20 mouse cellular contexts compared by ENCODE assay signal in genomic region chr19:47905603-47906002, GRCm38 (mm10). TPM values are rescaled to one million over a fixed set of nuclear protein-coding genes. Genes with fewer than 3 reads are reported as not detected.
A peak's percentile ranks its signal among the peaks of the same experiment; 100 is the strongest.
DNase-seq lines count a peak whose midpoint lies in the region; ATAC-seq and TF ChIP-seq lines count a peak whose summit lies in the region.
"Had no signal": no experiment of that assay in that cellular context is flagged by ENCODE, and none has a peak within 500 bp of the region (broad histone marks: within the 10 kb centered on the region; RNA-seq: fewer than 3 reads in every experiment).

No protein-coding gene starts in this region.

- peaks cover 16% of the 10 kb centered on the region for H3K36me3 ChIP-seq in forebrain, embryonic 10.5 days (replicated peaks)
- H3K36me3 ChIP-seq in forebrain, postnatal 0 days (ENCODE audit: insufficient read depth), result no peaks in the 10 kb centered on the region
- H3K36me3 ChIP-seq in midbrain, embryonic 11.5 days (ENCODE audit: control insufficient read depth, insufficient read depth, low read length), result no peaks in the 10 kb centered on the region
- no peaks in the 10 kb centered on the region for H3K36me3 ChIP-seq in midbrain, embryonic 16.5 days (ENCODE audit: control insufficient read depth, insufficient read depth, low read length)
- H3K36me3 ChIP-seq: heart, embryonic 15.5 days; hindbrain, embryonic 12.5 days; stomach, embryonic 15.5 days had no signal

- no peaks in the 10 kb centered on the region for H3K9me3 ChIP-seq in forebrain, embryonic 10.5 days
- H3K9me3 ChIP-seq in forebrain, postnatal 0 days (ENCODE audit: low read length), result no peaks in the 10 kb centered on the region
- H3K9me3 ChIP-seq in midbrain, embryonic 11.5 days (ENCODE audit: control insufficient read depth, low read length), result no peaks in the 10 kb centered on the region
- H3K9me3 ChIP-seq in midbrain, embryonic 16.5 days (replicated peaks; ENCODE audit: control insufficient read depth, low read length, poor library complexity, severe bottlenecking), result no peaks in the 10 kb centered on the region
- H3K9me3 ChIP-seq: heart, embryonic 15.5 days; hindbrain, embryonic 12.5 days; stomach, embryonic 15.5 days had no signal

- no peak overlapping the region for H3K4me3 ChIP-seq in forebrain, embryonic 10.5 days
- no peak overlapping the region for H3K4me3 ChIP-seq in forebrain, postnatal 0 days (ENCODE audit: low read depth, low read length)
- no peak overlapping the region for H3K4me3 ChIP-seq in midbrain, embryonic 11.5 days (ENCODE audit: low read depth, low read length)
- no peak overlapping the region for H3K4me3 ChIP-seq in midbrain, embryonic 16.5 days (ENCODE audit: low read depth, low read length)
- H3K4me3 ChIP-seq: heart, embryonic 15.5 days; hindbrain, embryonic 12.5 days; myocyte; stomach, embryonic 15.5 days had no signal

- H3K4me2 ChIP-seq in forebrain, postnatal 0 days (ENCODE audit: low read depth), result no peak overlapping the region
- H3K4me2 ChIP-seq in midbrain, embryonic 11.5 days, result no peak overlapping the region
- H3K4me2 ChIP-seq in midbrain, embryonic 16.5 days (ENCODE audit: low read length), result no peak overlapping the region
- H3K4me2 ChIP-seq: heart, embryonic 15.5 days; hindbrain, embryonic 12.5 days; stomach, embryonic 15.5 days had no signal

- no peak for TF ChIP-seq CTCF in forebrain, postnatal 0 days (IDR thresholded peaks at IDR 0.05; ENCODE audit: low read depth)

- peaks cover 64% of the 10 kb centered on the region for H3K4me1 ChIP-seq in forebrain, embryonic 10.5 days
- H3K4me1 ChIP-seq in forebrain, postnatal 0 days (ENCODE audit: insufficient read depth), result peaks cover 8% of the 10 kb centered on the region
- peaks cover 16% of the 10 kb centered on the region for H3K4me1 ChIP-seq in midbrain, embryonic 11.5 days (ENCODE audit: control insufficient read depth, insufficient read depth, low read length)
- peaks cover 8% of the 10 kb centered on the region for H3K4me1 ChIP-seq in midbrain, embryonic 16.5 days (ENCODE audit: control insufficient read depth, insufficient read depth, low read length)

- WGBS in forebrain, embryonic 10.5 days, result 87% methylated on average over 5 of the region's 5 CpGs
- WGBS in forebrain, postnatal 0 days, result 92% methylated on average over 5 of the region's 5 CpGs
- 93% methylated on average over 5 of the region's 5 CpGs for WGBS in midbrain, embryonic 11.5 days
- 93% methylated on average over 5 of the region's 5 CpGs for WGBS in midbrain, embryonic 16.5 days

- no peaks in the 10 kb centered on the region for H3K27me3 ChIP-seq in forebrain, embryonic 10.5 days (ENCODE audit: poor library complexity, severe bottlenecking)
- H3K27me3 ChIP-seq in forebrain, postnatal 0 days (ENCODE audit: insufficient read depth, low read length), result no peaks in the 10 kb centered on the region
- no peaks in the 10 kb centered on the region for H3K27me3 ChIP-seq in midbrain, embryonic 11.5 days (ENCODE audit: control insufficient read depth, insufficient read depth, low read length)
- no peaks in the 10 kb centered on the region for H3K27me3 ChIP-seq in midbrain, embryonic 16.5 days (ENCODE audit: control insufficient read depth, insufficient read depth, low read depth, low read length)
- H3K27me3 ChIP-seq: heart, embryonic 15.5 days; hindbrain, embryonic 12.5 days; stomach, embryonic 15.5 days had no signal

- 0 out of 2 replicates have a peak overlapping the region, but pooled peaks have one; percentile 1 for H3K27ac ChIP-seq in forebrain, embryonic 10.5 days
- no peak overlapping the region for H3K27ac ChIP-seq in forebrain, postnatal 0 days (ENCODE audit: low read depth, low read length)
- no peak overlapping the region for H3K27ac ChIP-seq in midbrain, embryonic 11.5 days (ENCODE audit: low read depth, low read length)
- no peak overlapping the region for H3K27ac ChIP-seq in midbrain, embryonic 16.5 days (ENCODE audit: low read length)
- H3K27ac ChIP-seq: hindbrain, embryonic 12.5 days; kidney, postnatal 0 days; stomach, embryonic 15.5 days had no signal

- no peak overlapping the region for H3K9ac ChIP-seq in forebrain, postnatal 0 days
- no peak overlapping the region for H3K9ac ChIP-seq in midbrain, embryonic 11.5 days (ENCODE audit: low read length)
- no peak overlapping the region for H3K9ac ChIP-seq in midbrain, embryonic 16.5 days (ENCODE audit: low read depth, low read length)
- H3K9ac ChIP-seq: heart, embryonic 15.5 days; hindbrain, embryonic 12.5 days; stomach, embryonic 15.5 days had no signal

- DNase-seq in forebrain, embryonic 10.5 days (ENCODE audit: extremely low spot score, low spot score), result no peak
- DNase-seq in forebrain, postnatal 0 days, result no peak
- peak; percentile 67 for DNase-seq in midbrain, embryonic 11.5 days (ENCODE audit: low spot score, missing footprints)
- DNase-seq in naive thymus-derived CD4-positive, alpha-beta T cell, adult 2 months (ENCODE audit: low read depth), result peak; percentile 10
- DNase-seq in kidney, postnatal 36 days, result no peak
- DNase-seq: cerebellum, adult 11-12 months; gastrocnemius, postnatal 36 days; right cerebral cortex, postnatal 14 days; thymus, postnatal 14 days had no signal

- ATAC-seq in forebrain, postnatal 0 days, result no peak
- no peak for ATAC-seq in midbrain, embryonic 11.5 days (ENCODE audit: low FRiP score)
- ATAC-seq in midbrain, embryonic 16.5 days, result no peak
- peak; percentile 60 for ATAC-seq in granulocyte monocyte progenitor cell, adult 5-6 weeks (replicated peaks; ENCODE audit: poor library complexity, severe bottlenecking)
- ATAC-seq in cerebellum, adult (ENCODE audit: insufficient number of reproducible peaks, low FRiP score, low TSS enrichment), result no peak
- ATAC-seq: intestine, embryonic 16.5 days had no signal

RNA-seq across cellular contexts. Expression of gene Cfap43, which starts 13.5 kb away (rescaled TPM):
- 0.05 and 0.06 TPM in 2 replicates for polyA plus RNA-seq in forebrain, embryonic 10.5 days (2016; fragmentation: Nextera tagmentation; extraction: Ambion mirVana)
- 2.1 and 2.3 TPM in 2 replicates for total RNA-seq in forebrain, postnatal 0 days (2014; rRNA removed)
- polyA plus RNA-seq in forebrain, postnatal 0 days (2015; fragmentation: Nextera tagmentation; extraction: Ambion mirVana), result 0.99 and 1.8 TPM in 2 replicates
- 0.05 and 0.07 TPM in 2 replicates for polyA plus RNA-seq in midbrain, embryonic 11.5 days (2014; fragmentation: Nextera tagmentation; extraction: Ambion mirVana)
- 1.7 and 1.9 TPM in 2 replicates for polyA plus RNA-seq in midbrain, embryonic 16.5 days (2015; fragmentation: Nextera tagmentation; extraction: Ambion mirVana)
- not detected in 2 replicates for total RNA-seq in granulocyte monocyte progenitor cell, adult 5-6 weeks (2014; fragmentation: Nextera tagmentation)
- total RNA-seq in granulocyte monocyte progenitor cell, adult 5-6 weeks (2017), result 0.05 TPM in 1 of 2 replicates, not detected in the other
- total RNA-seq: gastrocnemius, postnatal 36 days; liver, adult 2 months had no signal
- polyA plus RNA-seq: liver, adult 2 months had no signal

RNA-seq across cellular contexts. Expression of gene Itprip, which starts 13.5 kb away (rescaled TPM):
- 21.2 and 21.9 TPM in 2 replicates for polyA plus RNA-seq in forebrain, embryonic 10.5 days (2016; fragmentation: Nextera tagmentation; extraction: Ambion mirVana)
- 3.8 and 4.9 TPM in 2 replicates for total RNA-seq in forebrain, postnatal 0 days (2014; rRNA removed)
- polyA plus RNA-seq in forebrain, postnatal 0 days (2015; fragmentation: Nextera tagmentation; extraction: Ambion mirVana), result 2.2 and 2.4 TPM in 2 replicates
- 11.8 and 13.2 TPM in 2 replicates for polyA plus RNA-seq in midbrain, embryonic 11.5 days (2014; fragmentation: Nextera tagmentation; extraction: Ambion mirVana)
- 3.5 and 4.3 TPM in 2 replicates for polyA plus RNA-seq in midbrain, embryonic 16.5 days (2015; fragmentation: Nextera tagmentation; extraction: Ambion mirVana)
- 18.2 and 19.1 TPM in 2 replicates for total RNA-seq in granulocyte monocyte progenitor cell, adult 5-6 weeks (2014; fragmentation: Nextera tagmentation)
- 15.8 and 16.7 TPM in 2 replicates for total RNA-seq in granulocyte monocyte progenitor cell, adult 5-6 weeks (2017)

RNA-seq across cellular contexts. Expression of gene Cfap58, which starts 31.9 kb away (rescaled TPM):
- 0.06 TPM in 1 of 2 replicates, not detected in the other for polyA plus RNA-seq in forebrain, embryonic 10.5 days (2016; fragmentation: Nextera tagmentation; extraction: Ambion mirVana)
- total RNA-seq in forebrain, postnatal 0 days (2014; rRNA removed), result 0.46 and 2.6 TPM in 2 replicates
- 0.42 and 0.62 TPM in 2 replicates for polyA plus RNA-seq in forebrain, postnatal 0 days (2015; fragmentation: Nextera tagmentation; extraction: Ambion mirVana)
- 0.14 and 0.20 TPM in 2 replicates for polyA plus RNA-seq in midbrain, embryonic 11.5 days (2014; fragmentation: Nextera tagmentation; extraction: Ambion mirVana)
- 0.57 and 0.90 TPM in 2 replicates for polyA plus RNA-seq in midbrain, embryonic 16.5 days (2015; fragmentation: Nextera tagmentation; extraction: Ambion mirVana)
- total RNA-seq in granulocyte monocyte progenitor cell, adult 5-6 weeks (2014; fragmentation: Nextera tagmentation), result not detected in 2 replicates
- total RNA-seq in granulocyte monocyte progenitor cell, adult 5-6 weeks (2017), result not detected in 2 replicates
- total RNA-seq: gastrocnemius, postnatal 36 days; liver, adult 2 months had no signal
- polyA plus RNA-seq: forebrain, embryonic 11.5 days; intestine, embryonic 16.5 days; kidney, postnatal 0 days; liver, adult 2 months; myocyte; stomach, embryonic 15.5 days had no signal

RNA-seq across cellular contexts. Expression of gene Gsto2, which starts 40.3 kb away (rescaled TPM):
- polyA plus RNA-seq in forebrain, embryonic 10.5 days (2016; fragmentation: Nextera tagmentation; extraction: Ambion mirVana), result 0.76 and 0.81 TPM in 2 replicates
- 0.77 and 0.95 TPM in 2 replicates for total RNA-seq in forebrain, postnatal 0 days (2014; rRNA removed)
- 0.88 and 0.93 TPM in 2 replicates for polyA plus RNA-seq in forebrain, postnatal 0 days (2015; fragmentation: Nextera tagmentation; extraction: Ambion mirVana)
- 1.4 and 1.8 TPM in 2 replicates for polyA plus RNA-seq in midbrain, embryonic 11.5 days (2014; fragmentation: Nextera tagmentation; extraction: Ambion mirVana)
- 1.0 and 1.1 TPM in 2 replicates for polyA plus RNA-seq in midbrain, embryonic 16.5 days (2015; fragmentation: Nextera tagmentation; extraction: Ambion mirVana)
- not detected in 2 replicates for total RNA-seq in granulocyte monocyte progenitor cell, adult 5-6 weeks (2014; fragmentation: Nextera tagmentation)
- total RNA-seq in granulocyte monocyte progenitor cell, adult 5-6 weeks (2017), result not detected in 2 replicates

RNA-seq across cellular contexts. Expression of gene Gsto1, which starts 50.8 kb away (rescaled TPM):
- polyA plus RNA-seq in forebrain, embryonic 10.5 days (2016; fragmentation: Nextera tagmentation; extraction: Ambion mirVana), result 115 and 120 TPM in 2 replicates
- 120 and 187 TPM in 2 replicates for total RNA-seq in forebrain, postnatal 0 days (2014; rRNA removed)
- 166 and 184 TPM in 2 replicates for polyA plus RNA-seq in forebrain, postnatal 0 days (2015; fragmentation: Nextera tagmentation; extraction: Ambion mirVana)
- polyA plus RNA-seq in midbrain, embryonic 11.5 days (2014; fragmentation: Nextera tagmentation; extraction: Ambion mirVana), result 78.9 and 81.1 TPM in 2 replicates
- 150 and 155 TPM in 2 replicates for polyA plus RNA-seq in midbrain, embryonic 16.5 days (2015; fragmentation: Nextera tagmentation; extraction: Ambion mirVana)
- total RNA-seq in granulocyte monocyte progenitor cell, adult 5-6 weeks (2014; fragmentation: Nextera tagmentation), result 317 and 338 TPM in 2 replicates
- total RNA-seq in granulocyte monocyte progenitor cell, adult 5-6 weeks (2017), result 215 and 219 TPM in 2 replicates

Comparison
In these comparisons a context has a peak if more than half of its experiments do, and no peak if none do; other contexts are left out.
1. DNase-seq: peak in midbrain, embryonic 11.5 days (single experiment) and naive thymus-derived CD4-positive, alpha-beta T cell, adult 2 months (single experiment); none in forebrain, embryonic 10.5 days (single experiment), forebrain, postnatal 0 days (single experiment) and kidney, postnatal 36 days (0 of 2).